Mouse (Mus musculus): ENCODE data around the gene Rgcc. TPM values are rescaled to one million over a fixed set of nuclear protein-coding genes. Genes with fewer than 3 reads are reported as not detected.
A peak's percentile ranks its signal among the peaks of the same experiment; 100 is the strongest.

Rgcc gene
- polyA plus RNA-seq, 1 experiment from 2014 or later: 19.9 TPM

DNA sequence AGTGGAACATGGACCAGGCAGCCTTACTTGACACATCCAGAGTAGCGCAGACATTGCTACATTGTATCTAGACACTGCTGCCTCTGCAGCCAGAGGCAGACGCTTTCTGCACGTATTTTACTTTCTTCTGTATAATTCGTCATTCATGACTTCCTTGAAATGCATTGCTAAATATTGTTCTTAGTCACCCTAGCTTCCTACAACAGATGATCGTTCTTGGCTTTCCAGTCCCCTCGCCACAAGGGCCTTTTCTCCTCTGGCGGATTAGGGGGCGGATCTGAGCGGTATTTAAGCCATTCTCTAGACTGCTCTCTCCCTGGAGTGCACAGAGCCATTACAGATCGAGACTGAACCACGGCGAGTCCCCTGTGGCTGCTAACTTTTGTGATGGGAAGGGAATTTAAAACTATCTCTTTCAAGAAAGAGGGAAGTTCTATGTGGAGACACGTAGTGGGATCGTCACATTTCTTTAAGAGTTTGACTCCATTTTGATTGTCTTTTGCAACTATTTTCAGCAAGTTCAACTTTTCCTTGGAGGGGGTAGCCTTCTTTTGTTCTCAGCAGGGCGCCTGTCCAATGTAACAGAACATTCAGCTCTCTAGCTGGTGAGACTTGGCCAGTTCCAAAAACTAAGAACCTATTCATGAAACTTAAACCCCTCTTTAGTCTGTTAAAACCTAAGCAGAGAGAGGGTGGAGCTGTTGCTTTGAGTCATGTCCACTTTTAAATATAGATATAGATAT lies 10.6 kb downstream of the Rgcc start:
- no peaks in the 10 kb centered on the region for H3K9me3 ChIP-seq (ENCODE audit: control insufficient read depth, low read length)
- no peak for ATAC-seq (ENCODE audit: low FRiP score, low TSS enrichment)
- DNase-seq: peak; percentile 67
- H3K36me3 ChIP-seq (ENCODE audit: control insufficient read depth, insufficient read depth, low read length): no peaks in the 10 kb centered on the region
- WGBS: 7% methylated on average over 15 of the region's 15 CpGs
- peaks cover 9% of the 10 kb centered on the region; the same call in 1 of the 2 replicates for H3K4me1 ChIP-seq (ENCODE audit: control insufficient read depth, insufficient read depth, low read length)
- no peaks in the 10 kb centered on the region for H3K27me3 ChIP-seq (ENCODE audit: control insufficient read depth, insufficient read depth, low read length)
- H3K9ac ChIP-seq (replicated peaks; ENCODE audit: low read length): no peak overlapping the region
- 0 out of 2 replicates have a peak overlapping the region, but pooled peaks have one; percentile 14 for H3K27ac ChIP-seq (replicated peaks; ENCODE audit: low read depth, low read length)
- no peak overlapping the region for H3K4me3 ChIP-seq (replicated peaks; ENCODE audit: low read depth, low read length)
- H3K4me2 ChIP-seq (ENCODE audit: low read length): peak overlapping the region; percentile 20

GRCm38 (mm10) chr14:79289909-79290308 lies 11.5 kb downstream of the Rgcc start:
- Histone ChIP-seq H3K9ac (replicated peaks; ENCODE audit: low read length) (no peak overlapping the region), H3K4me3 (replicated peaks; ENCODE audit: low read depth, low read length) (no peak overlapping the region), H3K27ac (replicated peaks; ENCODE audit: low read depth, low read length) (no peak overlapping the region), H3K27me3 (ENCODE audit: control insufficient read depth, insufficient read depth, low read length) (no peaks in the 10 kb centered on the region), H3K4me2 (ENCODE audit: low read length) (no peak overlapping the region), H3K4me1 (ENCODE audit: control insufficient read depth, insufficient read depth, low read length) (peaks cover 9% of the 10 kb centered on the region; the same call in 1 of the 2 replicates), H3K36me3 (ENCODE audit: control insufficient read depth, insufficient read depth, low read length) (no peaks in the 10 kb centered on the region), H3K9me3 (ENCODE audit: control insufficient read depth, low read length) (no peaks in the 10 kb centered on the region)
- DNase-seq (no peak), ATAC-seq (ENCODE audit: low FRiP score, low TSS enrichment) (no peak)
- WGBS: 47% methylated on average over 9 of the region's 9 CpGs

- no peak for ATAC-seq (ENCODE audit: low FRiP score, low TSS enrichment)
- 72% methylated on average over 3 of the region's 3 CpGs for WGBS
These were observed 13.2 kb downstream of the Rgcc start for GRCm38 (mm10) chr14:79288280-79288679.

DNA sequence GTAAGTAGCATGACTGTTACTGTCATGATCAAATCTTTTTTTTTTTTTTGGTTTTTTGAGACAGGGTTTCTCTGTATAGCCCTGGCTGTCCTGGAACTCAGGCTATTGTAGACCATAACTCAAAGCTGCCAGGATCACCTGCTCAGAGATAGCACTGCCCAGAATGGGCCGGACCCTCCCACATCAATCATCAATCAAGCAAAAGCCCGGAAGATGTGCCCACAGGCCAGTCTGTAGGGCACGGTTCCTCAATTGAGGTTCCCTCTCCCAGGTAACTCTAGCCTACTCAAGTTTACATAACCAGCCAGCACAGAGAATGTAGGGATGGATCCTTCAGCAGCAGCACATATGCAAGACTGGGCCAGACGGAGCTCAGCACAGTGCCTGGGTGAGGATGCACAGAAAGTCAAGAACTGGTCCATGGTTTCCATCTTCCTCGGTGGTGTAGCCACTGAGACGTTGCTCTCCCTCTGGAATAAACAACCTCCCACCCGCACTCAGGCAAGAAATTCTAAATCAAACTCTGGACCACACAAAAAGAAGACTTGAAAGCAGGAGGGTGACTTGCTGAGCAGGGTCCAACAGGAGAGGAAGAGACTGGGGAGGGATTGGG lies 14.1 kb downstream of the Rgcc start:
- Histone ChIP-seq H3K27ac (replicated peaks; ENCODE audit: low read depth, low read length) (no peak overlapping the region), H3K9ac (replicated peaks; ENCODE audit: low read length) (no peak overlapping the region), H3K27me3 (ENCODE audit: control insufficient read depth, insufficient read depth, low read length) (no peaks in the 10 kb centered on the region), H3K4me2 (ENCODE audit: low read length) (no peak overlapping the region), H3K36me3 (ENCODE audit: control insufficient read depth, insufficient read depth, low read length) (no peaks in the 10 kb centered on the region), H3K9me3 (ENCODE audit: control insufficient read depth, low read length) (no peaks in the 10 kb centered on the region), H3K4me1 (ENCODE audit: control insufficient read depth, insufficient read depth, low read length) (peaks cover 9% of the 10 kb centered on the region; the same call in 1 of the 2 replicates), H3K4me3 (replicated peaks; ENCODE audit: low read depth, low read length) (no peak overlapping the region)
- WGBS: 94% methylated on average over 7 of the region's 7 CpGs
- no peak for ATAC-seq (ENCODE audit: low FRiP score, low TSS enrichment)
- DNase-seq: no peak

More at GRCm38 (mm10) chr14:79288280-79288679, 13.2 kb downstream of the Rgcc start:
- peaks cover 9% of the 10 kb centered on the region; the same call in 1 of the 2 replicates for H3K4me1 ChIP-seq (ENCODE audit: control insufficient read depth, insufficient read depth, low read length)
- H3K27ac ChIP-seq (replicated peaks; ENCODE audit: low read depth, low read length): no peak overlapping the region
- no peaks in the 10 kb centered on the region for H3K27me3 ChIP-seq (ENCODE audit: control insufficient read depth, insufficient read depth, low read length)
- H3K36me3 ChIP-seq (ENCODE audit: control insufficient read depth, insufficient read depth, low read length): no peaks in the 10 kb centered on the region
- no peak overlapping the region for H3K9ac ChIP-seq (replicated peaks; ENCODE audit: low read length)
- no peak overlapping the region for H3K4me3 ChIP-seq (replicated peaks; ENCODE audit: low read depth, low read length)
- H3K9me3 ChIP-seq (ENCODE audit: control insufficient read depth, low read length): no peaks in the 10 kb centered on the region
- no peak overlapping the region for H3K4me2 ChIP-seq (ENCODE audit: low read length)
- DNase-seq: no peak

GRCm38 (mm10) chr14:79285549-79285948 lies 15.9 kb downstream of the Rgcc start:
- 92% methylated on average over 5 of the region's 5 CpGs for WGBS

GRCm38 (mm10) chr14:79284616-79285015 lies 16.8 kb downstream of the Rgcc start:
- no peak for ATAC-seq (ENCODE audit: low FRiP score, low TSS enrichment)
- no peak overlapping the region for H3K9ac ChIP-seq (replicated peaks; ENCODE audit: low read length)
- WGBS: 92% methylated on average over 4 of the region's 4 CpGs
- no peak overlapping the region for H3K4me2 ChIP-seq (ENCODE audit: low read length)
- H3K27ac ChIP-seq (replicated peaks; ENCODE audit: low read depth, low read length): no peak overlapping the region
- no peaks in the 10 kb centered on the region for H3K9me3 ChIP-seq (ENCODE audit: control insufficient read depth, low read length)
- H3K4me1 ChIP-seq (ENCODE audit: control insufficient read depth, insufficient read depth, low read length): peaks cover under 1% of the 10 kb centered on the region; the same call in 1 of the 2 replicates
- H3K4me3 ChIP-seq (replicated peaks; ENCODE audit: low read depth, low read length): no peak overlapping the region
- no peak for DNase-seq
- H3K36me3 ChIP-seq (ENCODE audit: control insufficient read depth, insufficient read depth, low read length): no peaks in the 10 kb centered on the region
- H3K27me3 ChIP-seq (ENCODE audit: control insufficient read depth, insufficient read depth, low read length): no peaks in the 10 kb centered on the region

More at GRCm38 (mm10) chr14:79285549-79285948, 15.9 kb downstream of the Rgcc start:
- H3K9me3 ChIP-seq (ENCODE audit: control insufficient read depth, low read length): no peaks in the 10 kb centered on the region
- H3K4me3 ChIP-seq (replicated peaks; ENCODE audit: low read depth, low read length): no peak overlapping the region
- ATAC-seq (ENCODE audit: low FRiP score, low TSS enrichment): no peak
- no peak for DNase-seq
- H3K4me2 ChIP-seq (ENCODE audit: low read length): no peak overlapping the region
- H3K4me1 ChIP-seq (ENCODE audit: control insufficient read depth, insufficient read depth, low read length): peaks cover 9% of the 10 kb centered on the region; the same call in 1 of the 2 replicates
- no peak overlapping the region for H3K9ac ChIP-seq (replicated peaks; ENCODE audit: low read length)
- no peaks in the 10 kb centered on the region for H3K27me3 ChIP-seq (ENCODE audit: control insufficient read depth, insufficient read depth, low read length)
- no peaks in the 10 kb centered on the region for H3K36me3 ChIP-seq (ENCODE audit: control insufficient read depth, insufficient read depth, low read length)
- no peak overlapping the region for H3K27ac ChIP-seq (replicated peaks; ENCODE audit: low read depth, low read length)

- ATAC-seq (ENCODE audit: low FRiP score, low TSS enrichment): no peak
These were observed 17.5 kb downstream of the Rgcc start for GRCm38 (mm10) chr14:79283952-79284351.

DNA sequence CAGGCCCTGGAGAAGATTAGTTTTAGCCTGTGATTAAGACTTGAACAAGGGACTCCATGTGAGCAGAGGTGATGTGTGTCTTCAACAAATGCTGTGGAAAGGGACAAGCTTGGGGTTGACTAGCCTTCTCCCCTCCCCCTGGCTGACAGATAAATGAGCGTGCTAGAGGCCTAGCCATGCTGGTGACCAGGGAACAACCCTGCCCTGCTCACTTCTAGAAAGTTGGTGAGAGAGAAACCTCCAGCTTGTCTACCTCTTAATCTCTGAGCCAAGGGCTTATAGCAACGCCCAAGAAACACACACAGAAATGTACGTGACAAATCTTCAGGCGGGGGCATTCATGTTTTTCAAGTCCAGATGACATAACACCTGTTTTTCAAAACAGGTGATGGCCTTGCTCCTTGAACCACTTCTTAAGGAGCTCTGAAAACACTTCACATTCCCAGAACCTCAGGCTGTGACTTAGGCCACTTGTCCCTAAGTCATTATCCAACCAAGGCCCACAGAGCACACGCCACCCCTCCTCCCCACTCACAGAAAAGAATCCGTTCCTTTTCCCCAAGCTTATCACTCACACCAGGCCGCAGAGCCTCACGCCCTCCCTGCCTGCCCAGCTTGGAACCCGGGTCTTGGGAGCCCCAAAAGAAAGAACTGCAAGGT lies 19.4 kb downstream of the Rgcc start:
- WGBS: 89% methylated on average over 9 of the region's 9 CpGs

More at GRCm38 (mm10) chr14:79283952-79284351, 17.5 kb downstream of the Rgcc start:
- Histone ChIP-seq H3K9ac (replicated peaks; ENCODE audit: low read length) (no peak overlapping the region), H3K27ac (replicated peaks; ENCODE audit: low read depth, low read length) (no peak overlapping the region), H3K4me2 (ENCODE audit: low read length) (no peak overlapping the region), H3K36me3 (ENCODE audit: control insufficient read depth, insufficient read depth, low read length) (no peaks in the 10 kb centered on the region), H3K27me3 (ENCODE audit: control insufficient read depth, insufficient read depth, low read length) (no peaks in the 10 kb centered on the region), H3K4me3 (replicated peaks; ENCODE audit: low read depth, low read length) (no peak overlapping the region), H3K9me3 (ENCODE audit: control insufficient read depth, low read length) (no peaks in the 10 kb centered on the region), H3K4me1 (ENCODE audit: control insufficient read depth, insufficient read depth, low read length) (no peaks in the 10 kb centered on the region)
- no peak for DNase-seq
- 89% methylated on average over 7 of the region's 7 CpGs for WGBS

More for the DNA sequence above, 19.4 kb downstream of the Rgcc start:
- DNase-seq (no peak), ATAC-seq (ENCODE audit: low FRiP score, low TSS enrichment) (no peak)
- Histone ChIP-seq H3K4me2 (ENCODE audit: low read length) (no peak overlapping the region), H3K27ac (replicated peaks; ENCODE audit: low read depth, low read length) (no peak overlapping the region), H3K27me3 (ENCODE audit: control insufficient read depth, insufficient read depth, low read length) (no peaks in the 10 kb centered on the region), H3K36me3 (ENCODE audit: control insufficient read depth, insufficient read depth, low read length) (no peaks in the 10 kb centered on the region), H3K9ac (replicated peaks; ENCODE audit: low read length) (no peak overlapping the region), H3K4me3 (replicated peaks; ENCODE audit: low read depth, low read length) (no peak overlapping the region), H3K9me3 (ENCODE audit: control insufficient read depth, low read length) (no peaks in the 10 kb centered on the region), H3K4me1 (ENCODE audit: control insufficient read depth, insufficient read depth, low read length) (no peaks in the 10 kb centered on the region)
